Mouse (Mus musculus) neural tube, embryonic 15.5 days (tissue): ENCODE results near the gene Pde4d. TPM values are rescaled to one million over a fixed set of nuclear protein-coding genes. Genes with fewer than 3 reads are reported as not detected.

Experiments
- ATAC-seq: fragments of 200-750 bp; cut with Nextera tagmentation; 2 replicates; pipeline ENCODE4 v1.8.0; 2017; ENCODE audit warnings: mild to moderate bottlenecking, moderate TSS enrichment, moderate library complexity; ENCODE audit not compliant: low FRiP score
- H3K27ac ChIP-seq: fragments of 300-500 bp; sonication (generic); replicated peaks from 2 replicates; pipeline ENCODE4 v1.5.1; 2015; ENCODE audit warnings: mild to moderate bottlenecking, inconsistent platforms
- H3K27me3 ChIP-seq: fragments of 300-500 bp; sonication (generic); replicated peaks from 2 replicates; pipeline ENCODE4 v1.6.1; 2015; ENCODE audit warnings: inconsistent platforms
- H3K36me3 ChIP-seq: fragments of 300-500 bp; sonication (generic); 2 replicates; pipeline ENCODE4 v1.6.1; 2015; ENCODE audit warnings: inconsistent platforms
- H3K4me1 ChIP-seq: fragments of 300-500 bp; sonication (generic); 2 replicates; pipeline ENCODE4 v1.6.1; 2015; ENCODE audit warnings: inconsistent platforms
- H3K4me2 ChIP-seq: fragments of 300-500 bp; sonication (generic); 2 replicates; pipeline ENCODE4 v1.6.1; 2015; ENCODE audit warnings: inconsistent platforms, mild to moderate bottlenecking, moderate library complexity
- H3K4me3 ChIP-seq: fragments of 300-500 bp; sonication (generic); replicated peaks from 2 replicates; pipeline ENCODE4 v1.5.1; 2015; ENCODE audit warnings: mild to moderate bottlenecking, inconsistent platforms
- H3K9ac ChIP-seq: fragments of 300-500 bp; sonication (generic); replicated peaks from 2 replicates; pipeline ENCODE4 v1.6.1; 2015; ENCODE audit warnings: mild to moderate bottlenecking, inconsistent platforms
- H3K9me3 ChIP-seq: fragments of 300-500 bp; sonication (generic); replicated peaks from 2 replicates; pipeline ENCODE4 v1.6.1; 2016; ENCODE audit warnings: inconsistent platforms
- WGBS: fragments of 180-500 bp; shearing (Covaris S2); methylation state at CpG from one replicate; pipeline ENCODE4 v1.1.7; 2015; ENCODE audit warnings: mixed read lengths; 5-methylcytosine and 5-hydroxymethylcytosine counted together
- polyA plus RNA-seq: library from polyadenylated mRNA; unstranded; fragments of >200 nt; fragmentation: Nextera tagmentation; extraction: Ambion mirVana; gene quantifications from 2 replicates; pipeline ENCODE4 v1.2.1, GENCODE M21; 2015

The Pde4d gene
- polyA plus RNA-seq, 1 experiment from 2014 or later, result 20.7 TPM

GRCm38 (mm10) chr13:108854090-108854489 lies 404.3 kb downstream of the Pde4d start:
- Histone ChIP-seq H3K4me2 (no peak overlapping the region), H3K9me3 (no peaks in the 10 kb centered on the region), H3K4me1 (no peaks in the 10 kb centered on the region), H3K27me3 (no peaks in the 10 kb centered on the region), H3K27ac (no peak overlapping the region), H3K4me3 (no peak overlapping the region), H3K36me3 (no peaks in the 10 kb centered on the region), H3K9ac (no peak overlapping the region)
- 75% methylated on average over 5 of the region's 5 CpGs for WGBS
- no peak for ATAC-seq

DNA sequence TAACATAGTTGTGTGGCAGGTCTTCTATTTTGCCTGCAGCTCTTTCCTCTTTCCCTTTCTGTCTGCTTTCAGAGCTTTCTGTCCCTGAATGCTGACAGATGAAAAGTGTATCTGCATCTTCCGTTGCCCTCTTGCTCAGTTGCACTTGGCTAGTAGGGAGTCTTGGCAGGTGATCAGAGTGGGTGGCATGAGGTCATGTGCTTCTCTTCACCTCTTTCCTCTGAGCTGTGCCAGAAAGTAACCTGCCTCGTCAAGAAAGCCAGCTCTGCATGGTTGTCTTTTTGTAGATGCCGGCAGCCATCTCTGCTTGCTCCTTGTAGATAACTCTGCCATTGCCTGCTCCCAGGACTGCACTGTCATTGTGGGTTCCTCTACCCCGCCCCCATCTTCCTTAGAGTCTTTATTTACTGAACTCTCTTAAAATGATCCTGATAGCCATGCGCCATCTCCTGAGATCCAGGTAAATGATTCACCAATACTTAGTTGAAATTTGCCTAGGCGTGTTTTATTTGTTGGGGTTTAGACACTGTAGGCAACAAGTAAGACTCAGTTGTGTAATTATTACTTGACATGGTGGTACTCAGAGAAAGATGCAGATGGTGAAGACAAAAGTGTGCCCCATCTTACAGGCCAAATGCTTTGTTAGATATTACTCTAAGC lies 407.2 kb downstream of the Pde4d start:
- 86% methylated on average over 6 of the region's 6 CpGs for WGBS
- no peaks in the 10 kb centered on the region for H3K4me1 ChIP-seq
- ATAC-seq, result no peak

DNA sequence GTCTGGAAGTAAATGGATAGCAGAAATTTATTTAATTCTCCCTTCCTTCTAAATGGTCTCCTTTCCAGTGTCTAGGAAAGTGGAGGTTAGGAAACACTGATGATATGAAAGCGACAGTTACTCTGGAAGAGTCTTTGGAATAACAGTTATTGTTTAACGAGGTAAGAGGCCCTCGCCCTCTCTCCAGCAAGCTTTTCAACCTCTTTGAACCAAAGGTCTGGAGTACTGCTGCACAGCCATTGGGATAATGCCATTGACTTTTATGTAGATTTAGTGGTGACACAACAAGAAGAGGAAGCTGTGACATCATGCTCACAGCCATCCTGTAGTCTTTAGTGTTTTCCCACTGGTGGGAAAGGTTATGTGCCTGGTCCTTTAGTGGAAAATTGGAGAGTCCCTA lies 409.6 kb downstream of the Pde4d start:
- no peak for ATAC-seq
- Histone ChIP-seq H3K27ac (no peak overlapping the region), H3K4me3 (no peak overlapping the region), H3K4me1 (no peaks in the 10 kb centered on the region), H3K9ac (no peak overlapping the region), H3K4me2 (no peak overlapping the region), H3K27me3 (no peaks in the 10 kb centered on the region), H3K36me3 (no peaks in the 10 kb centered on the region), H3K9me3 (no peaks in the 10 kb centered on the region)
- WGBS, result 91% methylated on average over 3 of the region's 3 CpGs

More for the DNA sequence above, 407.2 kb downstream of the Pde4d start:
- H3K9me3 ChIP-seq, result no peaks in the 10 kb centered on the region
- no peak overlapping the region for H3K4me3 ChIP-seq
- no peaks in the 10 kb centered on the region for H3K36me3 ChIP-seq
- H3K4me2 ChIP-seq, result no peak overlapping the region
- no peak overlapping the region for H3K9ac ChIP-seq
- no peaks in the 10 kb centered on the region for H3K27me3 ChIP-seq
- no peak overlapping the region for H3K27ac ChIP-seq

GRCm38 (mm10) chr13:108860737-108861136 lies 411.0 kb downstream of the Pde4d start:
- no peak overlapping the region for H3K4me3 ChIP-seq
- no peaks in the 10 kb centered on the region for H3K36me3 ChIP-seq
- no peaks in the 10 kb centered on the region for H3K9me3 ChIP-seq
- H3K4me1 ChIP-seq, result no peaks in the 10 kb centered on the region
- WGBS, result 74% methylated on average over 7 of the region's 7 CpGs
- H3K27ac ChIP-seq, result no peak overlapping the region
- no peak overlapping the region for H3K9ac ChIP-seq
- no peak overlapping the region for H3K4me2 ChIP-seq
- H3K27me3 ChIP-seq, result no peaks in the 10 kb centered on the region
- ATAC-seq, result no peak

DNA sequence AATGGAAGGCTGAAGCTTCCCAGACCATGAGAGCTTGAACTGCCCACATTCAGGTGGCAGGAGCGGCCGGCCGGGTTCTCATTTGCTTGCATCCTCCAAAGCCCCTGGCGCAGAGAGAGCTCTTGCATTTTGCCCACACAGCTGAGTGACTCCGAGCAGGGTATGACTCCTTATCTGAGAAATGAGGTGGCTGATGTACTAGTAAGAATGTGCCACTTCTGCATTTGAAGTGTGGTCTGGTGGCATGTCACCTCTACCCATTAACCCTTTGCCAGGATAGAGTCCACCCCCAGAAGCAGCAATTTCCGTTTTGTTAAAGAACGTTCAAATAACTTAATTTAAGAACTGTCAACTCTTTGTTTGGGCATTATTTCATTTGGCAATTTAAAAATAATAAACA lies 412.0 kb downstream of the Pde4d start:
- Histone ChIP-seq H3K27me3 (no peaks in the 10 kb centered on the region), H3K27ac (no peak overlapping the region), H3K4me1 (no peaks in the 10 kb centered on the region), H3K9ac (no peak overlapping the region), H3K36me3 (no peaks in the 10 kb centered on the region), H3K9me3 (no peaks in the 10 kb centered on the region), H3K4me3 (no peak overlapping the region), H3K4me2 (no peak overlapping the region)
- no peak for ATAC-seq
- 87% methylated on average over 7 of the region's 7 CpGs for WGBS

- ATAC-seq, result no peak
- no peak overlapping the region for H3K27ac ChIP-seq
- WGBS, result 79% methylated on average over 5 of the region's 5 CpGs
- H3K4me1 ChIP-seq, result no peaks in the 10 kb centered on the region
- no peaks in the 10 kb centered on the region for H3K27me3 ChIP-seq
- H3K36me3 ChIP-seq, result no peaks in the 10 kb centered on the region
- no peak overlapping the region for H3K4me2 ChIP-seq
- no peak overlapping the region for H3K9ac ChIP-seq
- H3K9me3 ChIP-seq, result no peaks in the 10 kb centered on the region
- no peak overlapping the region for H3K4me3 ChIP-seq
Measured at GRCm38 (mm10) chr13:108862173-108862572, 412.4 kb downstream of the Pde4d start.

GRCm38 (mm10) chr13:108900160-108900559 lies 450.4 kb downstream of the Pde4d start:
- 87% methylated on average over 5 of the region's 5 CpGs for WGBS
- Histone ChIP-seq H3K9ac (no peak overlapping the region), H3K4me2 (no peak overlapping the region), H3K4me1 (no peaks in the 10 kb centered on the region), H3K9me3 (no peaks in the 10 kb centered on the region), H3K27ac (no peak overlapping the region), H3K36me3 (no peaks in the 10 kb centered on the region), H3K27me3 (no peaks in the 10 kb centered on the region), H3K4me3 (no peak overlapping the region)
- no peak for ATAC-seq

- no peaks in the 10 kb centered on the region for H3K27me3 ChIP-seq
- H3K4me1 ChIP-seq, result no peaks in the 10 kb centered on the region
- no peaks in the 10 kb centered on the region for H3K9me3 ChIP-seq
- ATAC-seq, result no peak
- no peak overlapping the region for H3K27ac ChIP-seq
- no peak overlapping the region for H3K4me3 ChIP-seq
- no peak overlapping the region for H3K9ac ChIP-seq
- no peak overlapping the region for H3K4me2 ChIP-seq
- 35% methylated on average over 2 of the region's 2 CpGs for WGBS
- H3K36me3 ChIP-seq, result no peaks in the 10 kb centered on the region
Measured at GRCm38 (mm10) chr13:108905121-108905520, 455.4 kb downstream of the Pde4d start.

- no peaks in the 10 kb centered on the region for H3K4me1 ChIP-seq
- 93% methylated on average over 2 of the region's 2 CpGs for WGBS
Measured at GRCm38 (mm10) chr13:108909193-108909592, 459.4 kb downstream of the Pde4d start.

DNA sequence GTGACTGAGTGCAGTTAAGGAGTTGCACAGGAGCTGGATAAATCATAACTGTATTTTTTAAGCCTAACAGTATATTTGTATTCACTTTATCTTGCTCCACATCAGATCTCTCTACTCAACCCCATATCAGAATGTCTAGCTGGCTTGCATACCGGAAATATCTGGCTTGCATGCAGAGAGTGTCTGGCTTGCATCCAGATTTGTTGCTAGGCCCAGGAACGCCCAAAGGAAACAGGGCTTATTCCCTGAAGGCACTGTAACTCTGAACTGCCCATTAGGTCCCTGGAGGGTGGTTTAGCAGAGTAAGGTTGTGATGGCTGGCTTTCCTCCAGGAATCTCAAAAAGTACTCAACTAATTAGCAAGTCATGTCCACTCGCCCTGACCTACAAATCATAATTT lies 464.9 kb downstream of the Pde4d start:
- Histone ChIP-seq H3K27ac (no peak overlapping the region), H3K4me2 (no peak overlapping the region), H3K27me3 (no peaks in the 10 kb centered on the region), H3K4me1 (no peaks in the 10 kb centered on the region), H3K9ac (no peak overlapping the region), H3K36me3 (no peaks in the 10 kb centered on the region), H3K9me3 (no peaks in the 10 kb centered on the region), H3K4me3 (no peak overlapping the region)
- ATAC-seq, result no peak
- 61% methylated on average over 3 of the region's 3 CpGs for WGBS

More at GRCm38 (mm10) chr13:108909193-108909592, 459.4 kb downstream of the Pde4d start:
- Histone ChIP-seq H3K4me2 (no peak overlapping the region), H3K4me3 (no peak overlapping the region), H3K36me3 (no peaks in the 10 kb centered on the region), H3K27me3 (no peaks in the 10 kb centered on the region), H3K9me3 (no peaks in the 10 kb centered on the region), H3K27ac (no peak overlapping the region), H3K9ac (no peak overlapping the region)
- ATAC-seq, result no peak

DNA sequence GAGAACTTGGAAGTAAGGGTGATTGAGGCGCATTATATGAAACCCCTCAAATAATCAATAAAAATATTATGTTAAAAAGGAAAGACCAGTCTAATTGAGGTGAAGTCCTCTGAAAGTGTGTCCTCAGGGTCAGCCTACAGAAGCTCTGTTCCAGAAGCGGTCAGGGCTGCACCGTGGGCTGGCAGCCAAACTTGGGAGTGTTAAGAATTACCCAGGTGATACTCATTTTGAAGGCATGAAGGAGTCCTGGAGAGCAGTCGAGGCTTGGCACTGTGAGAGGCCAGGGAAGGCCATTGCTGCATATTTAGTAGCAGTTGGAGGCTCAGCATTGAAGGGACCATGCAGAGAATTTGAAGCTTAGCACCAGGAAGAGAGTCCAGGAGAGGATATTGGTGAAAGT lies 471.4 kb downstream of the Pde4d start:
- 79% methylated on average over 4 of the region's 4 CpGs for WGBS
- H3K9me3 ChIP-seq, result no peaks in the 10 kb centered on the region
- no peaks in the 10 kb centered on the region for H3K4me1 ChIP-seq

GRCm38 (mm10) chr13:108934854-108935253 lies 485.1 kb downstream of the Pde4d start:
- H3K9me3 ChIP-seq, result no peaks in the 10 kb centered on the region
- no peaks in the 10 kb centered on the region for H3K27me3 ChIP-seq
- no peaks in the 10 kb centered on the region for H3K4me1 ChIP-seq
- no peak overlapping the region for H3K4me3 ChIP-seq
- no peak overlapping the region for H3K9ac ChIP-seq
- no peak overlapping the region for H3K27ac ChIP-seq
- WGBS, result 95% methylated on average over 3 of the region's 3 CpGs
- H3K4me2 ChIP-seq, result no peak overlapping the region
- no peak for ATAC-seq
- H3K36me3 ChIP-seq, result no peaks in the 10 kb centered on the region

More for the DNA sequence above, 471.4 kb downstream of the Pde4d start:
- Histone ChIP-seq H3K27me3 (no peaks in the 10 kb centered on the region), H3K4me2 (no peak overlapping the region), H3K36me3 (no peaks in the 10 kb centered on the region), H3K27ac (no peak overlapping the region), H3K4me3 (no peak overlapping the region), H3K9ac (no peak overlapping the region)
- ATAC-seq, result no peak
